Mouse (Mus musculus): ENCODE measurements around the gene Me1. TPM values are rescaled to one million over a fixed set of nuclear protein-coding genes. Genes with fewer than 3 reads are reported as not detected.

Me1 gene
- polyA plus RNA-seq, 1 experiment from 2014 or later = 8.4 TPM

DNA sequence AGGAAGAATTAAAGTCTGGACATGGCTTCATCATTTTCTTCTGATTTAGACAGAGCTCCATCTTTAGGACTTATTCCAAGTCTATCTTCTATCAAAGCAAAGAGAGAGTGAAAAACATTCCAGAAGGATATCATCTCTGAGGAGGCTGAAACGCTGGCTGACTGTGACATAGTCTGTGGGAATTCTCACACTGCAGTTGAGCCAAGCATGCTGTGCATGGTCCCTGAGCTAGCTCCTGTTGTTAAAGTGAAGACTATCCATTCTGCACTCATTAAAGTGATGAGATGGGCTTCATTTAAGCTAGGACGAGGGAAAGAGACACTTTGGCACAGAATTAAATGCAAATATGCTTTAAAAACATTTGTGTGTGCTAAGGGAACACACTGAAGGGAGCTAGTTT lies 20.8 kb upstream of the Me1 start:
- ATAC-seq (ENCODE audit: low FRiP score, low TSS enrichment) = no peak
- Histone ChIP-seq H3K27me3 (ENCODE audit: control insufficient read depth, insufficient read depth, low read length) (no peaks in the 10 kb centered on the region), H3K4me2 (replicated peaks; ENCODE audit: low read depth, low read length) (no peak overlapping the region), H3K27ac (ENCODE audit: low read depth, low read length) (no peak overlapping the region), H3K9me3 (ENCODE audit: control insufficient read depth, low read length) (no peaks in the 10 kb centered on the region), H3K36me3 (ENCODE audit: control insufficient read depth, insufficient read depth, low read length) (no peaks in the 10 kb centered on the region), H3K4me3 (ENCODE audit: low read length) (no peak overlapping the region), H3K4me1 (ENCODE audit: control insufficient read depth, insufficient read depth, low read length) (no peaks in the 10 kb centered on the region), H3K9ac (ENCODE audit: low read depth, low read length) (no peak overlapping the region)
- 47% methylated on average over 2 of the region's 2 CpGs for WGBS

DNA sequence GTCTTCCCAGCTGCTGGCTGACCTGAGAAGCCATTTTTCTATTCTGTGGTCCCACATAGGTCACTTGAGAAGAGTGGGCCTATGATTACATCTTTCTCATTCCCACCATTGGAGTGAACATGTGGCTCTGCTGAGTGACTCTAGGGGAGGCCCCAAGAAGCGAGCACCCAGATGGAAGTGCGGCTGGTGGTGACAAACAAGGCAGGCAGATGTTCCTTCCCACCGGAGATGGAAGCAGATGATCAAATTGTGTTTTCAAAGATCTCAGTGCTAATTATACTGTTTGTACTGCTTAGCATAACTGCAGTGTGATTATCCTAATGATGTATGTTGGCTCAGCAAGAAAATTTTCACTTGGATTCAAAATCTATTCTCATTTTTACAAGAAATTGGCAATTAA lies 18.3 kb upstream of the Me1 start:
- no peak for ATAC-seq (ENCODE audit: low FRiP score, low TSS enrichment)
- no peak overlapping the region for H3K27ac ChIP-seq (ENCODE audit: low read depth, low read length)
- no peaks in the 10 kb centered on the region for H3K4me1 ChIP-seq (ENCODE audit: control insufficient read depth, insufficient read depth, low read length)
- H3K9ac ChIP-seq (ENCODE audit: low read depth, low read length) = no peak overlapping the region
- H3K4me2 ChIP-seq (replicated peaks; ENCODE audit: low read depth, low read length) = no peak overlapping the region
- WGBS = 86% methylated on average over 3 of the region's 3 CpGs
- H3K4me3 ChIP-seq (ENCODE audit: low read length) = no peak overlapping the region
- no peaks in the 10 kb centered on the region for H3K9me3 ChIP-seq (ENCODE audit: control insufficient read depth, low read length)
- H3K36me3 ChIP-seq (ENCODE audit: control insufficient read depth, insufficient read depth, low read length) = no peaks in the 10 kb centered on the region
- no peaks in the 10 kb centered on the region for H3K27me3 ChIP-seq (ENCODE audit: control insufficient read depth, insufficient read depth, low read length)

- Histone ChIP-seq H3K27me3 (ENCODE audit: control insufficient read depth, insufficient read depth, low read length) (no peaks in the 10 kb centered on the region), H3K4me1 (ENCODE audit: control insufficient read depth, insufficient read depth, low read length) (no peaks in the 10 kb centered on the region), H3K9me3 (ENCODE audit: control insufficient read depth, low read length) (no peaks in the 10 kb centered on the region), H3K4me2 (replicated peaks; ENCODE audit: low read depth, low read length) (no peak overlapping the region), H3K36me3 (ENCODE audit: control insufficient read depth, insufficient read depth, low read length) (no peaks in the 10 kb centered on the region), H3K9ac (ENCODE audit: low read depth, low read length) (no peak overlapping the region), H3K4me3 (ENCODE audit: low read length) (no peak overlapping the region), H3K27ac (ENCODE audit: low read depth, low read length) (no peak overlapping the region)
- no peak for ATAC-seq (ENCODE audit: low FRiP score, low TSS enrichment)
- WGBS = 51% methylated on average over 2 of the region's 2 CpGs
Observed at GRCm38 (mm10) chr9:86712648-86713047, 16.9 kb upstream of the Me1 start.

DNA sequence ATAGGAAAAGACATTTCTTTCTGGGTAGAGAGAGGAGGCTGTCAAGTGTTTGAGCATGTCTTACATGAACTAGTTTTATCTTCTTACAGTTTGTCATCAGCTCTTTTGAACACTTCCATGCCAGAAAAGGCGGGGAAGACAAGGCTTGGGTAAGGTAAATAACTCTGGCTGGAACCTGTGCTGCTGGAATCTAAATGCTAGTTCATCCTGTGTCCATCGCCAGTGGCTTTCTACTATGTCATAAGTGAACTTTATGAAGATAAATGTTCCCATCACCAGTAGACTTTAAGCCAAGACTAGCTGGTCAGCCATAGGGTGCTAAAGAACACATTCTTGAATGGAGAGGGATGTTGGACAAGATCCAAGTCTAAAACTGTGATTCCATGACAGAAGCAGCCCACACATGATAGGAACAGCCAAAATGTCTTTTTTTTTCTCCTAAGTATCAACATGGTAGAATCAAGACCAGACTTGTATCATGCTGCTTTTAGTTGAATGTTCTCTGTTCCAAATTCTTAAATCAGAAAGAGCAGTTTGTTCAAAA lies 14.4 kb upstream of the Me1 start:
- no peak overlapping the region for H3K4me2 ChIP-seq (replicated peaks; ENCODE audit: low read depth, low read length)

DNA sequence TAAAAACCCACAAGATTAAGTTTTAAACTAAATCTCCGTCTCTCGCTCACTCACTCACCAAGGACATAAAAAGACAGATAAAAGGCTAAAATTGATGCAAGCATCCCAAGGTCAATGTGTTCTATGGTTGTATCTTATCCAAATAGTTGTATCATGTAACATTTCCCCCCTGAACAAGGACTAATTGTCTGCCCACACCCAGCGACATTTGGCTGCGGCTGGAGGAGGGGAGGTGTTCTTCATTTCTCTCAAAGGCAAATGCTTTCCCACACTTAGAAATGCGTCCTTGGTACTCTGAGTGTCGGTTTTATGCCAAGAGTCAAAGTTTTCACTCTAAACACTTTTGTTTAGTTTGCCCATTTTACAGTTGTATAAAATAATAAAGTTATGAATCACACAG lies 13.2 kb upstream of the Me1 start:
- Histone ChIP-seq H3K27me3 (ENCODE audit: control insufficient read depth, insufficient read depth, low read length) (no peaks in the 10 kb centered on the region), H3K36me3 (ENCODE audit: control insufficient read depth, insufficient read depth, low read length) (no peaks in the 10 kb centered on the region), H3K27ac (ENCODE audit: low read depth, low read length) (no peak overlapping the region), H3K9me3 (ENCODE audit: control insufficient read depth, low read length) (no peaks in the 10 kb centered on the region), H3K4me1 (ENCODE audit: control insufficient read depth, insufficient read depth, low read length) (no peaks in the 10 kb centered on the region), H3K9ac (ENCODE audit: low read depth, low read length) (no peak overlapping the region), H3K4me2 (replicated peaks; ENCODE audit: low read depth, low read length) (no peak overlapping the region), H3K4me3 (ENCODE audit: low read length) (no peak overlapping the region)
- no peak for ATAC-seq (ENCODE audit: low FRiP score, low TSS enrichment)
- 56% methylated on average over 6 of the region's 6 CpGs for WGBS

More for the DNA sequence above, 14.4 kb upstream of the Me1 start:
- WGBS = 85% methylated on average over 2 of the region's 2 CpGs
- Histone ChIP-seq H3K9me3 (ENCODE audit: control insufficient read depth, low read length) (no peaks in the 10 kb centered on the region), H3K4me1 (ENCODE audit: control insufficient read depth, insufficient read depth, low read length) (no peaks in the 10 kb centered on the region), H3K27me3 (ENCODE audit: control insufficient read depth, insufficient read depth, low read length) (no peaks in the 10 kb centered on the region), H3K4me3 (ENCODE audit: low read length) (no peak overlapping the region), H3K27ac (ENCODE audit: low read depth, low read length) (no peak overlapping the region), H3K9ac (ENCODE audit: low read depth, low read length) (no peak overlapping the region), H3K36me3 (ENCODE audit: control insufficient read depth, insufficient read depth, low read length) (no peaks in the 10 kb centered on the region)
- ATAC-seq (ENCODE audit: low FRiP score, low TSS enrichment) = no peak

GRCm38 (mm10) chr9:86707431-86707830 lies 11.7 kb upstream of the Me1 start:
- H3K9ac ChIP-seq (ENCODE audit: low read depth, low read length) = no peak overlapping the region
- no peaks in the 10 kb centered on the region for H3K4me1 ChIP-seq (ENCODE audit: control insufficient read depth, insufficient read depth, low read length)
- no peak overlapping the region for H3K4me3 ChIP-seq (ENCODE audit: low read length)
- WGBS = 71% methylated on average over 1 of the region's 1 CpGs
- no peak overlapping the region for H3K4me2 ChIP-seq (replicated peaks; ENCODE audit: low read depth, low read length)
- no peak overlapping the region for H3K27ac ChIP-seq (ENCODE audit: low read depth, low read length)
- no peaks in the 10 kb centered on the region for H3K9me3 ChIP-seq (ENCODE audit: control insufficient read depth, low read length)
- no peak for ATAC-seq (ENCODE audit: low FRiP score, low TSS enrichment)
- H3K27me3 ChIP-seq (ENCODE audit: control insufficient read depth, insufficient read depth, low read length) = no peaks in the 10 kb centered on the region
- no peaks in the 10 kb centered on the region for H3K36me3 ChIP-seq (ENCODE audit: control insufficient read depth, insufficient read depth, low read length)

GRCm38 (mm10) chr9:86701844-86702243 lies 6.1 kb upstream of the Me1 start:
- WGBS = 28% methylated on average over 2 of the region's 2 CpGs
- ATAC-seq (ENCODE audit: low FRiP score, low TSS enrichment) = no peak

DNA sequence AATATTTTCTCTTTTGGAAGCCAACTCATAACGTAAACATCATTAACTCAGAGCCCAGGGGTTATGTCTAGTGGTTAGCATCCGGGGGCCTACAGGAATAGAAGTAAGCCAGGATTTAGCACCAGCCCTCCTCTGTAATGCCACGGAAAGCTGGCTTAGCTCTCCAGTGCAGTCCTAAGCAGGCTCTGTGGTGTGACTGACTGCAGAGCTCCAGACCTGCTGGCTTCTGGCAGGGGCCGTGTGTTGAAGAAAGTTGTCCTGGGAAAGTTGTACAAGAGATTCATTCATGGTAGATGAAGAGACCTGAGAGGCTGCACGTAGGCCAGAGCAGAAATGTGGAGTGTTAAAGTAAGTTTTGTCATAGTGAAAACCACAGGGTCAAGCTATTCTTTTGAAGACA lies 5.5 kb upstream of the Me1 start:
- Histone ChIP-seq H3K27ac (ENCODE audit: low read depth, low read length) (no peak overlapping the region), H3K36me3 (ENCODE audit: control insufficient read depth, insufficient read depth, low read length) (no peaks in the 10 kb centered on the region), H3K27me3 (ENCODE audit: control insufficient read depth, insufficient read depth, low read length) (no peaks in the 10 kb centered on the region), H3K9ac (ENCODE audit: low read depth, low read length) (no peak overlapping the region), H3K9me3 (ENCODE audit: control insufficient read depth, low read length) (no peaks in the 10 kb centered on the region), H3K4me3 (ENCODE audit: low read length) (no peak overlapping the region), H3K4me2 (replicated peaks; ENCODE audit: low read depth, low read length) (no peak overlapping the region), H3K4me1 (ENCODE audit: control insufficient read depth, insufficient read depth, low read length) (no peaks in the 10 kb centered on the region)
- WGBS = 50% methylated on average over 5 of the region's 5 CpGs
- ATAC-seq (ENCODE audit: low FRiP score, low TSS enrichment) = no peak

More at GRCm38 (mm10) chr9:86701844-86702243, 6.1 kb upstream of the Me1 start:
- no peak overlapping the region for H3K4me3 ChIP-seq (ENCODE audit: low read length)
- no peaks in the 10 kb centered on the region for H3K9me3 ChIP-seq (ENCODE audit: control insufficient read depth, low read length)
- no peaks in the 10 kb centered on the region for H3K27me3 ChIP-seq (ENCODE audit: control insufficient read depth, insufficient read depth, low read length)
- no peaks in the 10 kb centered on the region for H3K36me3 ChIP-seq (ENCODE audit: control insufficient read depth, insufficient read depth, low read length)
- H3K4me1 ChIP-seq (ENCODE audit: control insufficient read depth, insufficient read depth, low read length) = no peaks in the 10 kb centered on the region
- H3K4me2 ChIP-seq (replicated peaks; ENCODE audit: low read depth, low read length) = no peak overlapping the region
- no peak overlapping the region for H3K9ac ChIP-seq (ENCODE audit: low read depth, low read length)
- H3K27ac ChIP-seq (ENCODE audit: low read depth, low read length) = no peak overlapping the region

GRCm38 (mm10) chr9:86695199-86695817 lies 445 bp downstream of the Me1 start:
- WGBS = 1% methylated on average over 51 of the region's 56 CpGs

More at GRCm38 (mm10) chr9:86695199-86695817, 445 bp downstream of the Me1 start:
- peak overlapping the region; percentile 69 for H3K9ac ChIP-seq (ENCODE audit: low read depth, low read length)
- peak overlapping the region; percentile 70 for H3K4me3 ChIP-seq (ENCODE audit: low read length)
- H3K4me2 ChIP-seq (replicated peaks; ENCODE audit: low read depth, low read length) = peak overlapping the region; percentile 75
- no peaks in the 10 kb centered on the region for H3K4me1 ChIP-seq (ENCODE audit: control insufficient read depth, insufficient read depth, low read length)
- H3K36me3 ChIP-seq (ENCODE audit: control insufficient read depth, insufficient read depth, low read length) = no peaks in the 10 kb centered on the region
- H3K27ac ChIP-seq (ENCODE audit: low read depth, low read length) = no peak overlapping the region
- ATAC-seq (ENCODE audit: low FRiP score, low TSS enrichment) = peak; percentile 70
- no peaks in the 10 kb centered on the region for H3K9me3 ChIP-seq (ENCODE audit: control insufficient read depth, low read length)
- H3K27me3 ChIP-seq (ENCODE audit: control insufficient read depth, insufficient read depth, low read length) = no peaks in the 10 kb centered on the region
